ENCODE assay signal across 25 mouse cellular contexts in genomic region chr2:24500921-24501320, GRCm38 (mm10). TPM values are rescaled to one million over a fixed set of nuclear protein-coding genes. Genes with fewer than 3 reads are reported as not detected.
A peak's percentile ranks its signal among the peaks of the same experiment; 100 is the strongest.
DNase-seq lines count a peak whose midpoint lies in the region; ATAC-seq and TF ChIP-seq lines count a peak whose summit lies in the region.
"Had no signal": no experiment of that assay in that cellular context is flagged by ENCODE, and none has a peak within 500 bp of the region (broad histone marks: within the 10 kb centered on the region; RNA-seq: fewer than 3 reads in every experiment).

No protein-coding gene starts in this region.

- no peak for TF ChIP-seq POLR2A in kidney, adult 2 months (IDR thresholded peaks at IDR 0.05; ENCODE audit: low read depth, low read length)

- no peak overlapping the region for H3K27ac ChIP-seq in kidney, embryonic 14.5 days (ENCODE audit: low read depth, low read length)
- H3K27ac ChIP-seq in kidney, embryonic 16.5 days (ENCODE audit: low read length) = no peak overlapping the region
- H3K27ac ChIP-seq in kidney, adult 2 months (ENCODE audit: insufficient read depth, low read depth, low read length) = no peak overlapping the region
- no peak overlapping the region for H3K27ac ChIP-seq in lung, embryonic 14.5 days (ENCODE audit: low read depth)
- no peak overlapping the region for H3K27ac ChIP-seq in hindbrain, embryonic 11.5 days (ENCODE audit: low read depth, low read length)
- H3K27ac ChIP-seq: embryonic facial prominence, embryonic 10.5 days; embryonic facial prominence, embryonic 12.5 days; forebrain, embryonic 13.5 days; forebrain, embryonic 15.5 days had no signal

- WGBS in kidney, embryonic 14.5 days = 40% methylated on average over 2 of the region's 2 CpGs
- 19% methylated on average over 2 of the region's 2 CpGs for WGBS in kidney, embryonic 16.5 days
- 70% methylated on average over 2 of the region's 2 CpGs for WGBS in kidney, adult 2 months
- 22% methylated on average over 2 of the region's 2 CpGs for WGBS in lung, embryonic 14.5 days
- 83% methylated on average over 2 of the region's 2 CpGs for WGBS in hindbrain, embryonic 11.5 days

- H3K4me3 ChIP-seq in kidney, embryonic 14.5 days (ENCODE audit: low read length) = no peak overlapping the region
- no peak overlapping the region for H3K4me3 ChIP-seq in kidney, embryonic 16.5 days (ENCODE audit: low read length)
- H3K4me3 ChIP-seq in kidney, adult 2 months (ENCODE audit: insufficient read depth, low read depth, low read length) = no peak overlapping the region
- H3K4me3 ChIP-seq in lung, embryonic 14.5 days (ENCODE audit: low read depth, low read length) = no peak overlapping the region
- no peak overlapping the region for H3K4me3 ChIP-seq in hindbrain, embryonic 11.5 days (ENCODE audit: low read depth, low read length)
- H3K4me3 ChIP-seq: embryonic facial prominence, embryonic 10.5 days; embryonic facial prominence, embryonic 12.5 days; forebrain, embryonic 13.5 days; forebrain, embryonic 15.5 days had no signal

- no peak overlapping the region for H3K9ac ChIP-seq in kidney, embryonic 14.5 days (ENCODE audit: low read depth, low read length)
- no peak overlapping the region for H3K9ac ChIP-seq in kidney, embryonic 16.5 days (replicated peaks; ENCODE audit: low read length)
- H3K9ac ChIP-seq in lung, embryonic 14.5 days = no peak overlapping the region
- no peak overlapping the region for H3K9ac ChIP-seq in hindbrain, embryonic 11.5 days (ENCODE audit: low read depth, low read length)
- H3K9ac ChIP-seq: embryonic facial prominence, embryonic 12.5 days; forebrain, embryonic 13.5 days; forebrain, embryonic 15.5 days had no signal

- no peaks in the 10 kb centered on the region for H3K27me3 ChIP-seq in kidney, embryonic 14.5 days (ENCODE audit: control insufficient read depth, insufficient read depth, low read length)
- H3K27me3 ChIP-seq in kidney, embryonic 16.5 days (ENCODE audit: insufficient read depth, low read length) = no peaks in the 10 kb centered on the region
- H3K27me3 ChIP-seq in kidney, adult 2 months (replicated peaks; ENCODE audit: control insufficient read depth, insufficient read depth, low read length) = no peaks in the 10 kb centered on the region
- no peaks in the 10 kb centered on the region for H3K27me3 ChIP-seq in lung, embryonic 14.5 days (ENCODE audit: insufficient read depth, low read length)
- peaks cover 31% of the 10 kb centered on the region for H3K27me3 ChIP-seq in hindbrain, embryonic 11.5 days (ENCODE audit: control insufficient read depth, insufficient read depth, low read length)
- H3K27me3 ChIP-seq: embryonic facial prominence, embryonic 12.5 days; forebrain, embryonic 13.5 days; forebrain, embryonic 15.5 days had no signal

- peaks cover 30% of the 10 kb centered on the region for H3K4me1 ChIP-seq in kidney, embryonic 14.5 days (ENCODE audit: control insufficient read depth, insufficient read depth, low read length)
- peaks cover 43% of the 10 kb centered on the region for H3K4me1 ChIP-seq in kidney, embryonic 16.5 days (ENCODE audit: insufficient read depth, low read length)
- no peaks in the 10 kb centered on the region for H3K4me1 ChIP-seq in kidney, adult 2 months (ENCODE audit: control insufficient read depth, insufficient read depth, low read length)
- no peaks in the 10 kb centered on the region for H3K4me1 ChIP-seq in lung, embryonic 14.5 days (ENCODE audit: insufficient read depth)
- H3K4me1 ChIP-seq in hindbrain, embryonic 11.5 days (replicated peaks; ENCODE audit: control insufficient read depth, insufficient read depth, low read length) = peaks cover 6% of the 10 kb centered on the region

- H3K36me3 ChIP-seq in kidney, embryonic 14.5 days (ENCODE audit: control insufficient read depth, insufficient read depth, low read length) = no peaks in the 10 kb centered on the region
- no peaks in the 10 kb centered on the region for H3K36me3 ChIP-seq in kidney, embryonic 16.5 days (ENCODE audit: insufficient read depth, low read length)
- H3K36me3 ChIP-seq in kidney, adult 2 months (ENCODE audit: control insufficient read depth, insufficient read depth, low read length) = no peaks in the 10 kb centered on the region
- no peaks in the 10 kb centered on the region for H3K36me3 ChIP-seq in lung, embryonic 14.5 days (ENCODE audit: insufficient read depth)
- no peaks in the 10 kb centered on the region for H3K36me3 ChIP-seq in hindbrain, embryonic 11.5 days (ENCODE audit: control insufficient read depth, insufficient read depth, low read length)
- H3K36me3 ChIP-seq: embryonic facial prominence, embryonic 10.5 days; embryonic facial prominence, embryonic 12.5 days; forebrain, embryonic 15.5 days; G1E had no signal

- no peak overlapping the region for H3K4me2 ChIP-seq in kidney, embryonic 14.5 days (replicated peaks; ENCODE audit: low read depth, low read length)
- H3K4me2 ChIP-seq in kidney, embryonic 16.5 days (replicated peaks; ENCODE audit: low read depth, low read length) = no peak overlapping the region
- no peak overlapping the region for H3K4me2 ChIP-seq in lung, embryonic 14.5 days
- H3K4me2 ChIP-seq in hindbrain, embryonic 11.5 days (replicated peaks; ENCODE audit: low read depth, low read length) = no peak overlapping the region
- H3K4me2 ChIP-seq: embryonic facial prominence, embryonic 12.5 days; forebrain, embryonic 13.5 days; forebrain, embryonic 15.5 days had no signal

- no peak for TF ChIP-seq CTCF in kidney, adult 2 months (conservative IDR thresholded peaks at IDR 0.05; ENCODE audit: insufficient read depth, insufficient read length, low read depth, low read length)
- TF ChIP-seq CTCF in lung, embryonic 14.5 days (IDR thresholded peaks at IDR 0.05; ENCODE audit: low read depth) = no peak

- ATAC-seq in kidney, embryonic 14.5 days (ENCODE audit: low FRiP score, low TSS enrichment) = 0 out of 2 replicates have a peak, but pooled peaks have one; percentile 17
- peak; percentile 72; the same call in 1 of the 2 replicates for ATAC-seq in kidney, embryonic 16.5 days (ENCODE audit: low FRiP score, low TSS enrichment)
- peak; percentile 12; the same call in 1 of the 2 replicates for ATAC-seq in lung, embryonic 14.5 days (ENCODE audit: insufficient read depth)
- no peak for ATAC-seq in hindbrain, embryonic 11.5 days (ENCODE audit: low FRiP score)
- ATAC-seq: activated CD4-positive, CD25-positive, alpha-beta regulatory T cell, adult 4 months; CD4-positive, CD25-positive, alpha-beta regulatory T cell, adult 4 months; forebrain, embryonic 13.5 days; forebrain, embryonic 15.5 days had no signal

- no peak for DNase-seq in kidney, postnatal 10 days
- no peak for DNase-seq in kidney, adult 2 months
- no peak for DNase-seq in lung, embryonic 14.5 days
- no peak for DNase-seq in lung, postnatal 10 days
- peak; percentile 31 for DNase-seq in Muller cell, postnatal 12 days (ENCODE audit: inconsistent ontology term)
- no peak for DNase-seq in hindbrain, embryonic 11.5 days (ENCODE audit: low spot score)
- DNase-seq: adrenal gland, adult 8-10 months; adrenal gland, postnatal 14 days; adrenal gland, postnatal 36 days; B cell, adult 2 months; cerebellum, adult 11-12 months; cerebellum, adult 2 months; cerebellum, adult 9-10 months; cerebellum, postnatal 10 days; cerebellum, postnatal 25 days had no signal

- H3K9me3 ChIP-seq in kidney, embryonic 14.5 days (ENCODE audit: control insufficient read depth, low read length) = no peaks in the 10 kb centered on the region
- no peaks in the 10 kb centered on the region for H3K9me3 ChIP-seq in kidney, embryonic 16.5 days (ENCODE audit: low read length)
- no peaks in the 10 kb centered on the region for H3K9me3 ChIP-seq in lung, embryonic 14.5 days (ENCODE audit: low read depth, low read length)
- no peaks in the 10 kb centered on the region for H3K9me3 ChIP-seq in hindbrain, embryonic 11.5 days (ENCODE audit: control insufficient read depth, low read length)
- H3K9me3 ChIP-seq: embryonic facial prominence, embryonic 10.5 days; embryonic facial prominence, embryonic 12.5 days; forebrain, embryonic 13.5 days; forebrain, embryonic 15.5 days; G1E had no signal

RNA-seq across cellular contexts. Expression of gene Pax8, which starts 25.5 kb away (rescaled TPM):
- 89.8 and 140 TPM in 2 replicates for polyA plus RNA-seq in kidney, embryonic 14.5 days (2014; fragmentation: Nextera tagmentation; extraction: Ambion mirVana)
- 134 and 160 TPM in 2 replicates for polyA plus RNA-seq in kidney, embryonic 16.5 days (2015; fragmentation: Nextera tagmentation; extraction: Ambion mirVana)
- polyA plus RNA-seq in kidney, adult 2 months (2012; rRNA removed) = 74.3 and 77.6 TPM in 2 replicates
- not detected in 2 replicates for polyA plus RNA-seq in lung, embryonic 14.5 days (2014; fragmentation: Nextera tagmentation; extraction: Ambion mirVana)
- 23.2 and 25.5 TPM in 2 replicates for polyA plus RNA-seq in hindbrain, embryonic 11.5 days (2014; fragmentation: Nextera tagmentation; extraction: Ambion mirVana)
- polyA plus RNA-seq: activated CD4-positive, CD25-positive, alpha-beta regulatory T cell, adult 4 months; CD4-positive, CD25-positive, alpha-beta regulatory T cell, adult 4 months; cortical plate, adult 2 months; G1E had no signal

Comparison
In these comparisons a context has a peak if more than half of its experiments do, and no peak if none do; other contexts are left out.
1. RNA of gene Pax8, which starts 25.5 kb away (polyA plus RNA-seq): 89.8 to 140 TPM in kidney, embryonic 14.5 days, 134 to 160 TPM in kidney, embryonic 16.5 days, 74.3 to 77.6 TPM in kidney, adult 2 months and 23.2 to 25.5 TPM in hindbrain, embryonic 11.5 days; not detected in lung, embryonic 14.5 days; every median in the first group is over 10 times any median in the second.